Comparison of ENCODE assay signal across 12 mouse cellular contexts in genomic region chr6:53267732-53268505, GRCm38 (mm10). TPM values are rescaled to one million over a fixed set of nuclear protein-coding genes. Genes with fewer than 3 reads are reported as not detected.
DNase-seq lines count a peak whose midpoint lies in the region; ATAC-seq lines count a peak whose summit lies in the region.
"Had no signal": no experiment of that assay in that cellular context is flagged by ENCODE, and none has a peak within 500 bp of the region (broad histone marks: within the 10 kb centered on the region; RNA-seq: fewer than 3 reads in every experiment).

No protein-coding gene starts in this region.

- H3K4me2 ChIP-seq in hindbrain, embryonic 14.5 days (replicated peaks) = peak overlapping the region; percentile 35
- H3K4me2 ChIP-seq in forebrain, embryonic 11.5 days (ENCODE audit: low read depth, low read length, severe bottlenecking) = peak overlapping the region; percentile 22; the same call in 1 of the 2 replicates
- H3K4me2 ChIP-seq in limb, embryonic 15.5 days = peak overlapping the region; percentile 25
- H3K4me2 ChIP-seq: lung, embryonic 15.5 days had no signal

- WGBS in hindbrain, embryonic 14.5 days = 31% methylated on average over 12 of the region's 12 CpGs
- WGBS in hindbrain, embryonic 10.5 days = 47% methylated on average over 12 of the region's 12 CpGs
- 22% methylated on average over 12 of the region's 12 CpGs for WGBS in forebrain, embryonic 11.5 days
- WGBS in limb, embryonic 15.5 days = 13% methylated on average over 12 of the region's 12 CpGs

- no peaks in the 10 kb centered on the region for H3K36me3 ChIP-seq in hindbrain, embryonic 14.5 days (replicated peaks; ENCODE audit: control insufficient read depth, insufficient read depth)
- H3K36me3 ChIP-seq in hindbrain, embryonic 10.5 days = no peaks in the 10 kb centered on the region
- H3K36me3 ChIP-seq in forebrain, embryonic 11.5 days (ENCODE audit: control insufficient read depth, insufficient read depth, low read length) = no peaks in the 10 kb centered on the region
- no peaks in the 10 kb centered on the region for H3K36me3 ChIP-seq in limb, embryonic 15.5 days
- H3K36me3 ChIP-seq: lung, embryonic 15.5 days had no signal

- no peaks in the 10 kb centered on the region for H3K27me3 ChIP-seq in hindbrain, embryonic 14.5 days (ENCODE audit: control insufficient read depth, insufficient read depth, low read length)
- peaks cover 7% of the 10 kb centered on the region; the same call in 1 of the 2 replicates for H3K27me3 ChIP-seq in hindbrain, embryonic 10.5 days (ENCODE audit: insufficient read depth, poor library complexity, severe bottlenecking)
- H3K27me3 ChIP-seq in forebrain, embryonic 11.5 days (ENCODE audit: control insufficient read depth, insufficient read depth, low read length) = no peaks in the 10 kb centered on the region
- H3K27me3 ChIP-seq in limb, embryonic 15.5 days = no peaks in the 10 kb centered on the region
- H3K27me3 ChIP-seq: CH12.LX had no signal

- ATAC-seq in hindbrain, embryonic 14.5 days (ENCODE audit: low FRiP score) = no peak
- ATAC-seq in forebrain, embryonic 11.5 days (replicated peaks; ENCODE audit: low FRiP score) = no peak
- no peak for ATAC-seq in limb, embryonic 15.5 days (ENCODE audit: insufficient number of reproducible peaks, low FRiP score, low TSS enrichment, low read depth)

- no peak overlapping the region for H3K4me3 ChIP-seq in hindbrain, embryonic 14.5 days (replicated peaks; ENCODE audit: low read length)
- H3K4me3 ChIP-seq in hindbrain, embryonic 10.5 days = no peak overlapping the region
- peak overlapping the region; percentile 3; the same call in 1 of the 2 replicates for H3K4me3 ChIP-seq in forebrain, embryonic 11.5 days (ENCODE audit: low read depth, low read length)
- no peak overlapping the region for H3K4me3 ChIP-seq in limb, embryonic 15.5 days
- H3K4me3 ChIP-seq: lung, embryonic 15.5 days had no signal

- H3K27ac ChIP-seq in hindbrain, embryonic 14.5 days = no peak overlapping the region
- no peak overlapping the region for H3K27ac ChIP-seq in hindbrain, embryonic 10.5 days
- H3K27ac ChIP-seq in forebrain, embryonic 11.5 days (ENCODE audit: low read depth, low read length) = peak overlapping the region; percentile 57; the same call in 1 of the 2 replicates
- no peak overlapping the region for H3K27ac ChIP-seq in limb, embryonic 15.5 days
- H3K27ac ChIP-seq: lung, embryonic 15.5 days had no signal

- DNase-seq in hindbrain, embryonic 14.5 days (ENCODE audit: low spot score) = no peak
- DNase-seq in hindbrain, embryonic 10.5 days (ENCODE audit: low spot score) = no peak
- peak; percentile 44 for DNase-seq in embryo, embryonic 11 days
- DNase-seq in forebrain, embryonic 11.5 days (ENCODE audit: low spot score) = no peak
- DNase-seq in cerebellum, postnatal 4 days (ENCODE audit: low spot score in 2 of 2) = no peak
- DNase-seq in adrenal gland, postnatal 25 days = no peak
- DNase-seq in adrenal gland, adult 8-10 months = no peak
- DNase-seq: kidney, postnatal 10 days; right cerebral cortex, adult 18-20 months had no signal

- H3K4me1 ChIP-seq in hindbrain, embryonic 14.5 days (replicated peaks; ENCODE audit: control insufficient read depth, insufficient read depth, low read length) = peaks cover 13% of the 10 kb centered on the region
- H3K4me1 ChIP-seq in hindbrain, embryonic 10.5 days (replicated peaks) = peaks cover 15% of the 10 kb centered on the region
- H3K4me1 ChIP-seq in forebrain, embryonic 11.5 days (replicated peaks; ENCODE audit: control insufficient read depth, insufficient read depth, low read length) = peaks cover 2% of the 10 kb centered on the region; the same call in 1 of the 2 replicates
- H3K4me1 ChIP-seq in limb, embryonic 15.5 days = peaks cover 14% of the 10 kb centered on the region

- H3K9me3 ChIP-seq in hindbrain, embryonic 14.5 days (ENCODE audit: control insufficient read depth, low read length) = no peaks in the 10 kb centered on the region
- H3K9me3 ChIP-seq in hindbrain, embryonic 10.5 days = no peaks in the 10 kb centered on the region
- no peaks in the 10 kb centered on the region for H3K9me3 ChIP-seq in forebrain, embryonic 11.5 days (ENCODE audit: control insufficient read depth, low read length)
- H3K9me3 ChIP-seq in limb, embryonic 15.5 days = no peaks in the 10 kb centered on the region
- H3K9me3 ChIP-seq: lung, embryonic 15.5 days had no signal

- H3K9ac ChIP-seq in hindbrain, embryonic 14.5 days = 0 out of 2 replicates have a peak overlapping the region, but pooled peaks have one; percentile 24
- no peak overlapping the region; the same call in 1 of the 2 replicates for H3K9ac ChIP-seq in forebrain, embryonic 11.5 days (ENCODE audit: low read length)
- H3K9ac ChIP-seq in limb, embryonic 15.5 days = no peak overlapping the region
- H3K9ac ChIP-seq: lung, embryonic 15.5 days had no signal

RNA-seq across cellular contexts. Expression of gene Creb5, which starts 19.2 kb away (rescaled TPM):
- 3.7 and 4.2 TPM in 2 replicates for polyA plus RNA-seq in hindbrain, embryonic 14.5 days (2014; fragmentation: Nextera tagmentation; extraction: Ambion mirVana)
- polyA plus RNA-seq in hindbrain, embryonic 10.5 days (2016; fragmentation: Nextera tagmentation; extraction: Ambion mirVana) = 3.8 and 4.3 TPM in 2 replicates
- polyA plus RNA-seq in forebrain, embryonic 11.5 days (2014; fragmentation: Nextera tagmentation; extraction: Ambion mirVana) = 36.2 and 39.0 TPM in 2 replicates
- 43.9 and 45.8 TPM in 2 replicates for polyA plus RNA-seq in limb, embryonic 15.5 days (2015; fragmentation: Nextera tagmentation; extraction: Ambion mirVana)
- 2.0 and 2.8 TPM in 2 replicates for total RNA-seq in adrenal gland, postnatal 25 days (2021)
- total RNA-seq in adrenal gland, adult 8-10 months (2022) = 1 to 10 TPM; 2.5 to 4.4 (median 3.3) TPM
